Mouse (Mus musculus): ENCODE data around the gene Cox8b. TPM values are rescaled to one million over a fixed set of nuclear protein-coding genes. Genes with fewer than 3 reads are reported as not detected.

Cox8b gene
- total RNA-seq, 2 experiments from 2014 or later = not detected

Other genes with a start within 250 kb of the Cox8b start
- gene Olfr539, start 240.5 kb downstream of the Cox8b start, total RNA-seq (2014; fragmentation: Nextera tagmentation) = not detected in 2 replicates
- not detected in 2 replicates for gene Olfr539, start 240.5 kb downstream of the Cox8b start, total RNA-seq (2017)
- gene Olfr45, start 218.5 kb downstream of the Cox8b start, total RNA-seq (2014; fragmentation: Nextera tagmentation) = 0.20 TPM in 1 of 2 replicates, not detected in the other
- not detected in 2 replicates for gene Olfr45, start 218.5 kb downstream of the Cox8b start, total RNA-seq (2017)
- gene Olfr541, start 203.2 kb downstream of the Cox8b start, total RNA-seq (2014; fragmentation: Nextera tagmentation) = not detected in 2 replicates
- not detected in 2 replicates for gene Olfr541, start 203.2 kb downstream of the Cox8b start, total RNA-seq (2017)
- not detected in 2 replicates for gene Cyp2e1, start 136.7 kb downstream of the Cox8b start, total RNA-seq (2014; fragmentation: Nextera tagmentation)
- not detected in 2 replicates for gene Cyp2e1, start 136.7 kb downstream of the Cox8b start, total RNA-seq (2017)
- not detected in 2 replicates for gene Syce1, start 112.6 kb downstream of the Cox8b start, total RNA-seq (2014; fragmentation: Nextera tagmentation)
- gene Syce1, start 112.6 kb downstream of the Cox8b start, total RNA-seq (2017) = not detected in 2 replicates
- gene Zfp941, start 78.3 kb downstream of the Cox8b start, total RNA-seq (2014; fragmentation: Nextera tagmentation) = 4.0 TPM in 1 of 2 replicates, not detected in the other
- 0.56 and 2.7 TPM in 2 replicates for gene Zfp941, start 78.3 kb downstream of the Cox8b start, total RNA-seq (2017)
- gene Urah, start 65.4 kb downstream of the Cox8b start, total RNA-seq (2014; fragmentation: Nextera tagmentation) = not detected in 2 replicates
- not detected in 2 replicates for gene Urah, start 65.4 kb downstream of the Cox8b start, total RNA-seq (2017)
- not detected in 2 replicates for gene Scgb1c1, start 54.9 kb downstream of the Cox8b start, total RNA-seq (2014; fragmentation: Nextera tagmentation)
- gene Scgb1c1, start 54.9 kb downstream of the Cox8b start, total RNA-seq (2017) = not detected in 2 replicates
- gene Odf3, start 52.6 kb downstream of the Cox8b start, total RNA-seq (2014; fragmentation: Nextera tagmentation) = not detected in 2 replicates
- not detected in 2 replicates for gene Odf3, start 52.6 kb downstream of the Cox8b start, total RNA-seq (2017)
- not detected in 2 replicates for gene Gm45785, start 44.1 kb downstream of the Cox8b start, total RNA-seq (2014; fragmentation: Nextera tagmentation)
- gene Gm45785, start 44.1 kb downstream of the Cox8b start, total RNA-seq (2017) = 3.0 TPM in 1 of 2 replicates, not detected in the other
- gene Ric8a, start 43.5 kb downstream of the Cox8b start, total RNA-seq (2014; fragmentation: Nextera tagmentation) = 30.0 and 44.3 TPM in 2 replicates
- 19.2 and 27.5 TPM in 2 replicates for gene Ric8a, start 43.5 kb downstream of the Cox8b start, total RNA-seq (2017)
- 12.9 and 14.5 TPM in 2 replicates for gene Bet1l, start 42.9 kb downstream of the Cox8b start, total RNA-seq (2014; fragmentation: Nextera tagmentation)
- 12.8 and 16.1 TPM in 2 replicates for gene Bet1l, start 42.9 kb downstream of the Cox8b start, total RNA-seq (2017)
- gene Psmd13, start 18.5 kb downstream of the Cox8b start, total RNA-seq (2014; fragmentation: Nextera tagmentation) = 86.3 and 118 TPM in 2 replicates
- gene Psmd13, start 18.5 kb downstream of the Cox8b start, total RNA-seq (2017) = 169 and 203 TPM in 2 replicates
- gene Sirt3, start 18.1 kb downstream of the Cox8b start, total RNA-seq (2014; fragmentation: Nextera tagmentation) = 27.7 and 32.4 TPM in 2 replicates
- gene Sirt3, start 18.1 kb downstream of the Cox8b start, total RNA-seq (2017) = 18.2 and 23.4 TPM in 2 replicates
- gene Nlrp6, start 20.5 kb upstream of the Cox8b start, total RNA-seq (2014; fragmentation: Nextera tagmentation) = 0.52 TPM in 1 of 2 replicates, not detected in the other
- gene Nlrp6, start 20.5 kb upstream of the Cox8b start, total RNA-seq (2017) = not detected in 2 replicates
- 12.2 and 18.7 TPM in 2 replicates for gene Pgghg, start 40.9 kb upstream of the Cox8b start, total RNA-seq (2014; fragmentation: Nextera tagmentation)
- gene Pgghg, start 40.9 kb upstream of the Cox8b start, total RNA-seq (2017) = 6.1 and 7.2 TPM in 2 replicates
- gene Ifitm5, start 49.8 kb upstream of the Cox8b start, total RNA-seq (2014; fragmentation: Nextera tagmentation) = 0.55 TPM in 1 of 2 replicates, not detected in the other
- 2.4 TPM in 1 of 2 replicates, not detected in the other for gene Ifitm5, start 49.8 kb upstream of the Cox8b start, total RNA-seq (2017)
- not detected in 2 replicates for gene Gm45717, start 55.5 kb upstream of the Cox8b start, total RNA-seq (2014; fragmentation: Nextera tagmentation)
- not detected in 2 replicates for gene Gm45717, start 55.5 kb upstream of the Cox8b start, total RNA-seq (2017)
- 285 and 292 TPM in 2 replicates for gene Ifitm2, start 55.5 kb upstream of the Cox8b start, total RNA-seq (2014; fragmentation: Nextera tagmentation)
- 265 and 278 TPM in 2 replicates for gene Ifitm2, start 55.5 kb upstream of the Cox8b start, total RNA-seq (2017)
- 37.2 and 54.3 TPM in 2 replicates for gene Ifitm1, start 66.8 kb upstream of the Cox8b start, total RNA-seq (2014; fragmentation: Nextera tagmentation)
- gene Ifitm1, start 66.8 kb upstream of the Cox8b start, total RNA-seq (2017) = 20.9 and 50.8 TPM in 2 replicates
- 53.9 and 67.3 TPM in 2 replicates for gene Ifitm3, start 110.3 kb upstream of the Cox8b start, total RNA-seq (2014; fragmentation: Nextera tagmentation)
- gene Ifitm3, start 110.3 kb upstream of the Cox8b start, total RNA-seq (2017) = 54.1 and 55.3 TPM in 2 replicates
- gene Ifitm6, start 117.5 kb upstream of the Cox8b start, total RNA-seq (2014; fragmentation: Nextera tagmentation) = not detected in 2 replicates
- 25.3 TPM in 1 of 2 replicates, not detected in the other for gene Ifitm6, start 117.5 kb upstream of the Cox8b start, total RNA-seq (2017)
- gene Gm17387, start 128.7 kb upstream of the Cox8b start, total RNA-seq (2014; fragmentation: Nextera tagmentation) = not detected in 2 replicates
- gene Gm17387, start 128.7 kb upstream of the Cox8b start, total RNA-seq (2017) = not detected in 2 replicates
- gene B4galnt4, start 160.7 kb upstream of the Cox8b start, total RNA-seq (2014; fragmentation: Nextera tagmentation) = 0.20 and 0.70 TPM in 2 replicates
- gene B4galnt4, start 160.7 kb upstream of the Cox8b start, total RNA-seq (2017) = not detected in 2 replicates
- 0.17 and 11.2 TPM in 2 replicates for gene Pkp3, start 177.8 kb upstream of the Cox8b start, total RNA-seq (2014; fragmentation: Nextera tagmentation)
- 2.8 TPM in 1 of 2 replicates, not detected in the other for gene Pkp3, start 177.8 kb upstream of the Cox8b start, total RNA-seq (2017)
- gene Sigirr, start 200.1 kb upstream of the Cox8b start, total RNA-seq (2014; fragmentation: Nextera tagmentation) = 14.0 and 24.8 TPM in 2 replicates
- 7.1 and 13.0 TPM in 2 replicates for gene Sigirr, start 200.1 kb upstream of the Cox8b start, total RNA-seq (2017)
- gene Ano9, start 217.4 kb upstream of the Cox8b start, total RNA-seq (2014; fragmentation: Nextera tagmentation) = not detected in 2 replicates
- not detected in 2 replicates for gene Ano9, start 217.4 kb upstream of the Cox8b start, total RNA-seq (2017)
- 59.0 and 64.0 TPM in 2 replicates for gene Ptdss2, start 221.9 kb upstream of the Cox8b start, total RNA-seq (2014; fragmentation: Nextera tagmentation)
- 14.0 and 21.1 TPM in 2 replicates for gene Ptdss2, start 221.9 kb upstream of the Cox8b start, total RNA-seq (2017)